Mouse (Mus musculus) forebrain, embryonic 13.5 days (tissue): ENCODE measurements around the gene Pdcd6ip. TPM values are rescaled to one million over a fixed set of nuclear protein-coding genes. Genes with fewer than 3 reads are reported as not detected.

Experiments
- ATAC-seq: fragments of 200-750 bp; cut with Nextera tagmentation; 2 replicates; pipeline ENCODE4 v1.8.0; 2017
- H3K27ac ChIP-seq: fragments of 300-500 bp; sonication (generic); 2 replicates; pipeline ENCODE4 v1.5.1; 2015; ENCODE audit warnings: inconsistent platforms, mild to moderate bottlenecking, moderate library complexity
- H3K27me3 ChIP-seq: fragments of 300-500 bp; sonication (generic); 2 replicates; pipeline ENCODE4 v1.6.1; 2015; ENCODE audit warnings: mild to moderate bottlenecking, inconsistent platforms
- H3K36me3 ChIP-seq: fragments of 300-500 bp; sonication (generic); 2 replicates; pipeline ENCODE4 v1.6.1; 2015; ENCODE audit warnings: mild to moderate bottlenecking, inconsistent platforms; ENCODE audit not compliant: poor library complexity, severe bottlenecking
- H3K4me1 ChIP-seq: fragments of 300-500 bp; sonication (generic); 2 replicates; pipeline ENCODE4 v1.6.1; 2015; ENCODE audit warnings: inconsistent platforms
- H3K4me2 ChIP-seq: fragments of 300-500 bp; sonication (generic); 2 replicates; pipeline ENCODE4 v1.6.1; 2015; ENCODE audit warnings: inconsistent platforms, mild to moderate bottlenecking, moderate library complexity
- H3K4me3 ChIP-seq: fragments of 300-500 bp; sonication (generic); 2 replicates; pipeline ENCODE4 v1.5.1; 2015; ENCODE audit warnings: mild to moderate bottlenecking, inconsistent platforms
- H3K9ac ChIP-seq: fragments of 300-500 bp; sonication (generic); 2 replicates; pipeline ENCODE4 v1.6.1; 2015; ENCODE audit warnings: mild to moderate bottlenecking, inconsistent platforms
- H3K9me3 ChIP-seq: fragments of 300-500 bp; sonication (generic); replicated peaks from 2 replicates; pipeline ENCODE4 v1.6.1; 2016; ENCODE audit warnings: inconsistent platforms
- WGBS: fragments of 180-500 bp; shearing (Covaris S2); methylation state at CpG from one replicate; pipeline ENCODE4 v1.1.7; 2015; 5-methylcytosine and 5-hydroxymethylcytosine counted together
- polyA plus RNA-seq: library from polyadenylated mRNA; unstranded; fragments of >200 nt; fragmentation: Nextera tagmentation; extraction: Ambion mirVana; gene quantifications from 2 replicates; pipeline ENCODE4 v1.2.1, GENCODE M21; 2015

The Pdcd6ip gene
- polyA plus RNA-seq, 1 experiment from 2014 or later: 38.7 TPM

- ATAC-seq: no peak
Measured at GRCm38 (mm10) chr9:113634986-113635385, 73.1 kb downstream of the Pdcd6ip start.

GRCm38 (mm10) chr9:113633168-113633744, 74.8 kb downstream of the Pdcd6ip start:
- H3K27ac ChIP-seq: no peak overlapping the region
- H3K27me3 ChIP-seq: no peaks in the 10 kb centered on the region
- no peak for ATAC-seq
- no peaks in the 10 kb centered on the region for H3K36me3 ChIP-seq
- 71% methylated on average over 8 of the region's 8 CpGs for WGBS
- no peaks in the 10 kb centered on the region for H3K9me3 ChIP-seq
- H3K4me3 ChIP-seq: no peak overlapping the region
- H3K9ac ChIP-seq: no peak overlapping the region
- no peak overlapping the region for H3K4me2 ChIP-seq
- peaks cover 8% of the 10 kb centered on the region for H3K4me1 ChIP-seq

More at GRCm38 (mm10) chr9:113634986-113635385, 73.1 kb downstream of the Pdcd6ip start:
- Histone ChIP-seq H3K27ac (no peak overlapping the region), H3K36me3 (no peaks in the 10 kb centered on the region), H3K9ac (no peak overlapping the region), H3K27me3 (no peaks in the 10 kb centered on the region), H3K9me3 (no peaks in the 10 kb centered on the region), H3K4me3 (no peak overlapping the region), H3K4me2 (no peak overlapping the region), H3K4me1 (peaks cover 3% of the 10 kb centered on the region; the same call in 1 of the 2 replicates)
- WGBS: 50% methylated on average over 7 of the region's 7 CpGs

- Histone ChIP-seq H3K36me3 (no peaks in the 10 kb centered on the region), H3K9ac (no peak overlapping the region), H3K27ac (no peak overlapping the region), H3K4me2 (no peak overlapping the region), H3K9me3 (no peaks in the 10 kb centered on the region), H3K4me3 (no peak overlapping the region), H3K4me1 (peaks cover 8% of the 10 kb centered on the region), H3K27me3 (no peaks in the 10 kb centered on the region)
- ATAC-seq: no peak
- WGBS: 79% methylated on average over 9 of the region's 9 CpGs
Measured at GRCm38 (mm10) chr9:113632350-113633043, 75.6 kb downstream of the Pdcd6ip start.

DNA sequence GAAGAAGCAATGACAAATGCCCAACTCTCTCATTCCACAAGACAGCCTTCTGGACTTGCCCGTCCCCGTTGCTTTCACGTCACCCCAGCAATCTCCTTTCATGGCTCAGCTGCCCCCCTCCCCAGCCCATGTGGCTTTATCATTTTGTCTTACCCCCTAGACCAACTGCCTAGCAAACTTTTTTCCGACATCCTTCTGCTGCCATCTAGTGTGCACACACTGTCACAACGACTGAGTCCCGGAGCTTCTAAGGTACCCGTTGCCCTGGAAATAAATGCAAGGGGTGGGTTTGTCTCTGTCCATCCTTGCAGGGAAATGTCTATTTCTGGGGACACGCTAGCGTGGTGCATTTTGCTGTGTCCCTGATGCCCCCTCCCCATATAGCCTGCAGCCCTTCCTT, 78.4 kb downstream of the Pdcd6ip start:
- Histone ChIP-seq H3K9ac (no peak overlapping the region), H3K36me3 (no peaks in the 10 kb centered on the region), H3K4me2 (no peak overlapping the region), H3K27ac (no peak overlapping the region), H3K4me1 (peaks cover 7% of the 10 kb centered on the region; the same call in 1 of the 2 replicates), H3K4me3 (no peak overlapping the region), H3K27me3 (no peaks in the 10 kb centered on the region), H3K9me3 (no peaks in the 10 kb centered on the region)
- peak; percentile 79 for ATAC-seq
- WGBS: 6% methylated on average over 9 of the region's 9 CpGs

DNA sequence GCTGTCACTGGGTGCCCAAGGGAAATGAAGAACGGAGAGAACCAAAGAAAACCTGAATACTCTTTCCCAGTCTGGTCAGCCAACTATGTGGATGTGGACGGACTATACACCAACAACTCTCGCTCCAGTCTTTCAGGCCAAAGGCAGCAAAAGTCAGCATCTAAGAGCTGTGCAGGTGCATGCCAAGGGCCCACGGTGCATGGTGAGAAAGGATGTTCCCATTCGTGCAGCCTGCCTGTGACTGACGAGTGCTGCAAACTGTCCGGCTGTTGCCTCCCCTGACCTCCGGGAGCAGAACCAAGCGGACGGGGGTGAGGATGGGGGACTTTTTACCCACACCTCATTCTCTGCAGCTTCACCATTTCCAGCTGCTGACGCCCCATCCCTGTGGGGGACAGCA, 78.9 kb downstream of the Pdcd6ip start:
- Histone ChIP-seq H3K4me2 (no peak overlapping the region), H3K9ac (no peak overlapping the region), H3K27ac (no peak overlapping the region), H3K4me1 (peaks cover 7% of the 10 kb centered on the region; the same call in 1 of the 2 replicates), H3K36me3 (no peaks in the 10 kb centered on the region), H3K27me3 (no peaks in the 10 kb centered on the region), H3K9me3 (no peaks in the 10 kb centered on the region), H3K4me3 (no peak overlapping the region)
- peak; percentile 34; the same call in 1 of the 2 replicates for ATAC-seq
- 85% methylated on average over 11 of the region's 11 CpGs for WGBS

DNA sequence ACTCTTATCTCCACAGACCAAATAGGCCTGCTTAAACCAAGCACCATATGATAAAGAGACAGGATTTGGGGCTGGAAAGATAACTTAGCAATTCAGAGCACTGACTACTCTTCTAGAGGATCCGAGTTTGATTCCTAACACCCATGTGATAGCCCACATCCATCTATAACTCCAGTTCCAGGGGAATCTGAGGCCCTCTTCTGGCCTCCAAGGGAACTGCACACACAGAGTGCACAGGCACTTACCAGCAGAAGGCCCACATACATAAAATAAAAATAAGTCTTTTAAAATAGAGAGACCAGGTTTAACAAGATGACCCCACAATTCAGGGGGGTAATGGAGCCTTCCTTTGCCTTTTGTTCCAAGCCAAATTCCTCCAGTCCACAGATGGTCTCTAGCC, 79.3 kb downstream of the Pdcd6ip start:
- Histone ChIP-seq H3K9ac (no peak overlapping the region), H3K27ac (no peak overlapping the region), H3K4me1 (peaks cover 7% of the 10 kb centered on the region; the same call in 1 of the 2 replicates), H3K4me3 (no peak overlapping the region), H3K36me3 (no peaks in the 10 kb centered on the region), H3K9me3 (no peaks in the 10 kb centered on the region), H3K4me2 (no peak overlapping the region), H3K27me3 (no peaks in the 10 kb centered on the region)
- no peak for ATAC-seq
- 100% methylated on average over 1 of the region's 1 CpGs for WGBS

DNA sequence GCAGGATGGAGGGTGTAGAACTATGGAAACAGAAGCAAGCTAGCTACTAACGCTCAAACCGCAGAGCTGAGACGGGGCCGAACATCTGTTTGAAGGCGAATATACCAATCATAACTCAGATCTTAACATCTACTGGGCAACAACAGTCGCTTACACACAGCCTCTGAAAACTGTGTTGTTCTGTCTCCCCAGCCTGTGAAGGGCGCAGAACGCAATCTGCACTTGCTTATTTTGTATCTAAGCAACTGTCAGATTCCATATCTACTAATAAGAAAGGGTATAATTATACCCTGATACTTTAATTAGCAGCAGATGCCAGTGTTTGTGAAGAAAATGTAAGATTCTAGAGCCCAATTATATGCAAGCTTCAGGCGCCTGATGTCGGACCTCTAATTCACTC, 81.3 kb downstream of the Pdcd6ip start:
- Histone ChIP-seq H3K4me3 (no peak overlapping the region), H3K4me2 (no peak overlapping the region), H3K36me3 (no peaks in the 10 kb centered on the region), H3K4me1 (peaks cover 7% of the 10 kb centered on the region; the same call in 1 of the 2 replicates), H3K27me3 (no peaks in the 10 kb centered on the region), H3K9ac (no peak overlapping the region), H3K27ac (peak overlapping the region; percentile 63), H3K9me3 (no peaks in the 10 kb centered on the region)
- ATAC-seq: 0 out of 2 replicates have a peak, but pooled peaks have one; percentile 20
- WGBS: 83% methylated on average over 10 of the region's 10 CpGs

GRCm38 (mm10) chr9:113624086-113624485, 84.0 kb downstream of the Pdcd6ip start:
- Histone ChIP-seq H3K27me3 (no peaks in the 10 kb centered on the region), H3K4me3 (no peak overlapping the region), H3K36me3 (no peaks in the 10 kb centered on the region), H3K9me3 (no peaks in the 10 kb centered on the region), H3K27ac (no peak overlapping the region), H3K4me2 (no peak overlapping the region), H3K9ac (no peak overlapping the region), H3K4me1 (0 out of 2 replicates have a peak, but pooled peaks cover 3% of the 10 kb centered on the region)
- WGBS: 67% methylated on average over 6 of the region's 6 CpGs
- no peak for ATAC-seq

- no peaks in the 10 kb centered on the region for H3K36me3 ChIP-seq
- no peak overlapping the region for H3K9ac ChIP-seq
- no peak for ATAC-seq
- no peak overlapping the region for H3K4me3 ChIP-seq
- H3K27ac ChIP-seq: no peak overlapping the region
- 0 out of 2 replicates have a peak, but pooled peaks cover 3% of the 10 kb centered on the region for H3K9me3 ChIP-seq
- no peaks in the 10 kb centered on the region for H3K27me3 ChIP-seq
- no peaks in the 10 kb centered on the region for H3K4me1 ChIP-seq
- no peak overlapping the region for H3K4me2 ChIP-seq
- WGBS: 92% methylated on average over 6 of the region's 6 CpGs
Measured at GRCm38 (mm10) chr9:113617081-113617480, 91.0 kb downstream of the Pdcd6ip start.

- H3K27me3 ChIP-seq: no peaks in the 10 kb centered on the region
- WGBS: 71% methylated on average over 7 of the region's 7 CpGs
- H3K4me3 ChIP-seq: no peak overlapping the region
- H3K4me1 ChIP-seq: no peaks in the 10 kb centered on the region
- no peak overlapping the region for H3K4me2 ChIP-seq
- H3K9ac ChIP-seq: no peak overlapping the region
- H3K9me3 ChIP-seq: 0 out of 2 replicates have a peak, but pooled peaks cover 3% of the 10 kb centered on the region
- no peaks in the 10 kb centered on the region for H3K36me3 ChIP-seq
- ATAC-seq: no peak
- no peak overlapping the region for H3K27ac ChIP-seq
Measured at GRCm38 (mm10) chr9:113610776-113611175, 97.3 kb downstream of the Pdcd6ip start.

GRCm38 (mm10) chr9:113602140-113602539, 105.9 kb downstream of the Pdcd6ip start:
- no peaks in the 10 kb centered on the region for H3K27me3 ChIP-seq
- no peaks in the 10 kb centered on the region for H3K4me1 ChIP-seq
- H3K9ac ChIP-seq: no peak overlapping the region
- no peak for ATAC-seq
- no peaks in the 10 kb centered on the region for H3K36me3 ChIP-seq
- H3K9me3 ChIP-seq: no peaks in the 10 kb centered on the region
- H3K4me3 ChIP-seq: no peak overlapping the region
- H3K4me2 ChIP-seq: no peak overlapping the region
- H3K27ac ChIP-seq: no peak overlapping the region
